Mouse (Mus musculus) left cerebral cortex, postnatal 36 days (tissue): ENCODE measurements around the gene Galnt18. TPM values are rescaled to one million over a fixed set of nuclear protein-coding genes. Genes with fewer than 3 reads are reported as not detected.
A peak's percentile ranks its signal among the peaks of the same experiment; 100 is the strongest.

Experiments used
- DNase-seq, 2 experiments: peaks; one replicate each; pipeline ENCODE4 v3.0.0; 2021 to 2022; ENCODE audit warnings: low spot score in 2 of 2, mixed read lengths in 1 of 2
- intact Hi-C: fragments of 180-260 bp; cut with DNase I; formaldehyde crosslinking; loops from one replicate; pipeline ENCODE4 v1.15.1; 2025
- total RNA-seq, 2 experiments: library from RNA; stranded (reverse); gene quantifications; 2 replicates each; pipeline ENCODE4 v1.2.3; 2021

The Galnt18 gene
- total RNA-seq, 2 experiments from 2014 or later = 38.4 to 48.3 TPM

- peak; percentile 30 to 33 for DNase-seq
- intact Hi-C loops = loop anchor here (10.0 kb wide), 1 partner anchor 173 kb away; the partner anchor contains the start of gene Galnt18
Observed at GRCm38 (mm10) chr7:111601339-111602067, 178.3 kb downstream of the Galnt18 start.

DNA sequence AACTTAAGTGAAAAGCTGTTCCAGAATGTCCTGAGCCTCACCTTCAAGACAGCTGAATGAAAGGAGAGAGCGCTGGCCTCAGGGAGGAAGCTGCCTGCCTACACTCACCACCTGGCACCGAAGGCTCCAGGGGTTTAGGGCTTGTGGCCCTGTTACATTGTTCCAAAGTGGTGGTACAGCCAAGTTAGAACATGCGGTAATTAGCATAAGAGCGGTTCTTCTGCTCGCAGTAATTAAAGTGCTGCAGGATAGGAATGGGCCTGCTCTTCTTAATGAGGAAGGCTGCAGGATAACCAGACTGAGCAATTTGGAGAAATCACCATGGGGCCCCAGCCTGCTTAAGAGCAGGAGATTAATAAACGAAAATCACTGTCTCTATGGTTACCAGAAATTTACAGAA is 179.0 kb downstream of the Galnt18 start:
- intact Hi-C loops = loop anchor here (10.0 kb wide), 1 partner anchor 174 kb away; the partner anchor contains the start of gene Galnt18
- DNase-seq = no peak

DNA sequence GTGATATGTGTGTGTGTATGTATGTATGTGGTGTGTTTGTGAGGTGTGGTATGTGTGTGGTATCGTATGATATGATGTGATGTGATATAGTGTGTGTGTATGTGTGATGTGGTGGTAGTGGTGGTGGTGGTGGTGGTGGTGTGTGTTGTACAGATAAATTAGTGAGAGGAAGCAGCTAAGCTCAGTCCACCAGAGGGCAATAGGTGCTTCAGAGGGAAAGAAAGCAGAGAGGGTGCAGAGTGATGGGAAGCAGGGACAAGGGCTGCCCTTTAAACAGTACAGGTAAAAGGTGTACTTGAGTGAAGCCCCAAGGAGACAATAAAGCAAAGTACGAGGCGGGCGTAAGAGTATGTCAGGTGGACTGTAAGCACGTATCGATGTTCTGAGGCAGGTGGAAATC is 186.1 kb downstream of the Galnt18 start:
- intact Hi-C loops = no loop called here
- no peak for DNase-seq

- no peak for DNase-seq
- intact Hi-C loops = no loop called here
Observed at GRCm38 (mm10) chr7:111589506-111590125, 190.2 kb downstream of the Galnt18 start.

- DNase-seq = no peak
- intact Hi-C loops = no loop called here
Observed at GRCm38 (mm10) chr7:111588291-111588781, 191.4 kb downstream of the Galnt18 start.

- intact Hi-C loops = no loop called here
- no peak for DNase-seq
Observed at GRCm38 (mm10) chr7:111580547-111580946, 199.2 kb downstream of the Galnt18 start.

DNA sequence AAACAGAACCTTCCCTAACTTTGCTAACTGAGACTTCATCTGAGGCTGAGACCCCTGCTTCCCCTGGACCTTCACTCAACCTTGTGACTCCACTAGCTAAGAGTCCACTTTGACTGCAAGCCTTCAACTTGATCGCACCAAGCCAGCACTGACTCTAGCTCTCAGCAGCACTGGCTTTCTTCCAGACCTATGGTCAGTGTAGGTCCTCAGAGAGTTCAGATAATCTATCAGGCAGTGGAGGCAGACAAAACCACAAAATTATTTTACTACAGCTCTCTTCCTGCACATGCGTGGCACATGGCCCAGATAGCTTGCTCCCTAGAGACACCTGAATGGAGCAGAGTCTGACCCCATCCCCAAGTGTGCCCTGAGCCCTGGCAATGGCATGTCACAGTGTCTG is 204.7 kb downstream of the Galnt18 start:
- intact Hi-C loops = no loop called here
- no peak for DNase-seq

- intact Hi-C loops = no loop called here
- DNase-seq = peak in 1 of 2 experiments; percentile 38
Observed at GRCm38 (mm10) chr7:111572336-111572735, 207.4 kb downstream of the Galnt18 start.

DNA sequence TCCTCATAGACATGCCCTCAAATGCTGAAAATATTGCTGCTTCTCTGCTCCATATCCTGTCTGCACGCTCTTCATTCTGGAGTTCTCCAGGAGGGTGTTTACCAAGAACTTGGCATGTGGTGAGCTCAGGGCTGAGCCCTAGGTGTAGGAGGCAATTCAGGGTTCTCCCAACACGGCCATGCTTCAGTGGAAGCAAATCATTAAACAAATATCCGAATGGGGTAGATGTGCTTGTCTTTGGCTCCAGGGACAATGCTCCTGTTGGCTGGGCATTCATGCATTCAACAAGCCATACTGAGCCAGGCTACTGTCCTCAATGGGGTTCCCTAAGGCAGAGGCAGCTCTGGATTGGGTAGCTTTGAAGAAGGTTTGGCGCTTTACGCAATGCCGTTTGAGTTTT is 212.9 kb downstream of the Galnt18 start:
- no peak for DNase-seq
- intact Hi-C loops = no loop called here

- intact Hi-C loops = no loop called here
- no peak for DNase-seq
Observed at GRCm38 (mm10) chr7:111563316-111564110, 216.3 kb downstream of the Galnt18 start.

DNA sequence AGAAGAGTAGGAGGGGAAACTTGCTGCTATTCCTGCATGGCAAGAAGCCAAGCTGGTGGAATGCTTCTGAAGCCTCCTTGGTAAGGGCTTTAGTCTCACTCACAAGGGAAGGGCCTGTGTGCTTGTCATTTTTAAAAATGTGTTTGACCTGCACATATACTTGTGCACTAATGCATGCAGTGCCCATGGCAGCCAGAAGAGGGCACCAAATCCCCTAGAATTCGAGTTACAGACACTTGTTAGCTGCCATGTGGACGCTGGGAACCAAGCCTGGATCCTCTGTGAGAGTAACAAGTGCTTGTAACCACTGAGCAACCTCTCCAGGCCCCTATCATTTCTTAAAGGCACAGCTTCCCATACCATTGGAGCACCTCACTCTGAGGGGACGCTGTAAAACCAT is 219.7 kb downstream of the Galnt18 start:
- intact Hi-C loops = no loop called here
- no peak for DNase-seq

- DNase-seq = no peak
- intact Hi-C loops = loop anchor here (10.0 kb wide), 1 partner anchor 314 kb away; no protein-coding TSS in a partner anchor
Observed at GRCm38 (mm10) chr7:111559011-111559410, 220.8 kb downstream of the Galnt18 start.

GRCm38 (mm10) chr7:111550987-111551386 is 228.8 kb downstream of the Galnt18 start:
- intact Hi-C loops = loop anchor here (5.0 to 10.0 kb wide), 2 partner anchors 306 to 416 kb away; no protein-coding TSS in a partner anchor
- no peak for DNase-seq

DNA sequence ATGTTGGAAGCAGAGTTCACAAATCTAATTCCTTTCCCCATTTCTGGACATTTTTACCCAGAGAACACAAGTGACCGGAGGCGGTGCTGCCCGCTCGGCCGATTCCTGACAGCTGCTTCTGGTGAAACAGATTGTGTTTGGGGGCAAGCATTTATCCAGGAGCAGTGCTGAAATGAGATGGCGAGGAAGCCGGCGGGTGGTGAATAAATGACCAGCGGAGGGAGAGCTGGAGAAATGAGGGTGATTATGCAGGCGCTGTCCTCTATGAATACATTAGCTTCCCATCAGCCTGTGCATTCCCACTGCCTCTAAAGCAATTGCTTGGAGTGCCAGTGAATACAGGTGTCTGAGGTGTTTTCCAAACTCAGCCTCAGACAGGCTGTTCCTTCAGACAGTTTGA is 232.7 kb downstream of the Galnt18 start:
- intact Hi-C loops = loop anchor here (10.0 kb wide), 2 partner anchors 272 to 362 kb away; no protein-coding TSS in a partner anchor
- peak; percentile 51 to 56 for DNase-seq

DNA sequence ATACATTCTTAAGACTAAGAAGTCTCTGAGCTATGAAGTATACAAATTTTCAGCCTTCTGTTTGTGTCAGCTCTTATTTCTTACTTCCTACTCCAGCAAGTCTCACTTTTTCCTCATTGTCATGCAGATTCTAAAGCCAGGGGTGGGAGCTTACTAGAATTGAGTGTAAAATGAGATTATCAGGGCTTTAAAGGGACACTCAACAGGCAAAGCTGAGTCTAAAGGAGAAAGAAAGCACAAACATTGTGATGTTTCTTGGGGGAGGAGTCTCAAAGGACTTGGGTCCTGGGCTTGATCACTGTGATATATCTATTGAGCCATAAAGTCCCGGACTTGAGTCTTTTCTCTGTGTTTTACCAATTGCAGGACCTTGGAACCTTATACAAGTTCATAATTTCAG is 234.2 kb downstream of the Galnt18 start:
- DNase-seq = no peak
- intact Hi-C loops = loop anchor here (10.0 kb wide), 2 partner anchors 271 to 361 kb away; no protein-coding TSS in a partner anchor

DNA sequence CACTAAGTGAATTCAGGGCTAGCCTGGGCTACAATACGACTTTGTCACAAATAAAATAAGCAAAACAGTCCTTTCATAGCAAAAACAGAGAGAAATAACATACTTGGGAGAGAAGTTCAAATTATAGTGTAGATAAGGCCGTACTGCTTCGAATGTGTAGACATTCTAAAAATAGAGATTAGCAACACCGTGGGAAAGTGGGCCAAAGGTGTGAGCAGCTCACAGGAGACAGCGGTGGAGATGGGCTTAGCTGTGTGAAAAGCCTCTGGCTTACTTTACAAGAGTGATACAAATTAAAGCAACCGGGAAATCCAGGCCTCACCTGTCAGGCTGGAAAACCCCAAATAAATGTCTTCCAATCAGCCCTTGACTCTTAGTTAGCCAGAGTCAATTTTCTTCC is 241.8 kb downstream of the Galnt18 start:
- intact Hi-C loops = no loop called here
- no peak for DNase-seq

- no peak for DNase-seq
- intact Hi-C loops = no loop called here
Observed at GRCm38 (mm10) chr7:111534826-111535405, 244.9 kb downstream of the Galnt18 start.

DNA sequence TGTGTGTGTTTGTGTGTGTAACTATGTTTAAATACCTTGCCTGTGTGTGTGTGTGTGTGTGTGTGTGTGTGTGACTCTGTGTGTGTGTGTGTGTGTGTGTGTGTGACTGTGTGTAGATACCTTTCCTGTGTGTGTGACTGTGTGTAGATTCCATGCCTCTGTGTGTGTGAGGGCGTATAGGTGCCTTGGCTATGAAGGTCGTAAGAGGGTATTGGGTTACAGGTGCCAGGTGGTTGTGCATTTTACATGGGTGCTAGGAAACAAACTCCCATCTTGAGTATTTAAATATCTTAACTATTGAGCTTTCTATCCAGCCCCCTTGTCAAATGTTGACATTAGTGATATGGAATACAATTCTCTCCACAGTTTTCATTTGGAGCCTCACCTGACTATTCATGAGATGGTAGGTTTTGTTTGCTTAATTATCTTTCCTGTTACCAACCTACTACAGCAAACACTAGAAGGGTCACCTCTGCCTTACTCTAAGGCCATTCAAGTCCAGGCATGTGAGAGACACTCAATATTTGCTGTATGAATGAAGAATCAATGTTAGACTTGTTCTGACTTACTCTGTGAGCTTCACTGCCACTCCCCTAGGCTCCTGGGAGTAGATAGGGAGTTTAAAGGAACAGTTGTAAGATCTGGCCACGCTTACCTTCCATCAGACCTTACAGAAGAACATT is 250.7 kb downstream of the Galnt18 start:
- DNase-seq = no peak
- intact Hi-C loops = no loop called here

- intact Hi-C loops = no loop called here
- no peak for DNase-seq
Observed at GRCm38 (mm10) chr7:111528462-111528861, 251.3 kb downstream of the Galnt18 start.
